11 mouse cellular contexts compared by ENCODE assay signal in the genomic region with DNA sequence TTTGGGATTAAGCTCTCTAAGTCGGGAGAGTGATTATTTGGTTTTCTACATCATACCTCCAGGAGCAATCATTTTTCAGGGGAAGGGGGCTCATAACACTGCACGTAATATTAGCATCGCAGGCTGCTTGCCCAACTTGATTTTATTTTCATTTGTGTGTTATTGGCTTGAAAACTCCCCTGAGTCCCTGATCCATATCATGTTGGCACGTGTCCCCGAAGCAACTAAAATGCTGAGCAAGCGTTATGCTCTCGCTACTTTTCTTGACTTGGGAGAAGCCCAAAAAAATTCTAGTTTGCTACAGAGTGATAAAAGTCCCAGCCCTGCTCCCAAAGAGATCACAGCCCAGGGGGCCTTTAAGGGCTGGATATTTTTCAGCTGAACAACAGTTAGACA.
DNase-seq lines count a peak whose midpoint lies in the region; ATAC-seq and TF ChIP-seq lines count a peak whose summit lies in the region.
"Had no signal": no experiment of that assay in that cellular context is flagged by ENCODE, and none has a peak within 500 bp of the region (broad histone marks: within the 10 kb centered on the region; RNA-seq: fewer than 3 reads in every experiment).

No protein-coding gene starts in this region.

- peaks cover 12% of the 10 kb centered on the region for H3K4me1 ChIP-seq in intestine, embryonic 14.5 days (replicated peaks; ENCODE audit: control insufficient read depth, insufficient read depth, low read length)
- H3K4me1 ChIP-seq in intestine, postnatal 0 days (replicated peaks; ENCODE audit: control insufficient read depth, insufficient read depth, low read length), result no peaks in the 10 kb centered on the region
- H3K4me1 ChIP-seq in midbrain, embryonic 14.5 days (ENCODE audit: control insufficient read depth, insufficient read depth, low read length), result no peaks in the 10 kb centered on the region
- peaks cover 12% of the 10 kb centered on the region for H3K4me1 ChIP-seq in midbrain, embryonic 13.5 days (replicated peaks)
- peaks cover 14% of the 10 kb centered on the region for H3K4me1 ChIP-seq in embryonic facial prominence, embryonic 15.5 days
- peaks cover 9% of the 10 kb centered on the region; the same call in 1 of the 2 replicates for H3K4me1 ChIP-seq in stomach, embryonic 16.5 days (ENCODE audit: control insufficient read depth, insufficient read depth, low read length)
- H3K4me1 ChIP-seq: megakaryocyte, embryonic 14.5 days had no signal

- no peak overlapping the region for H3K4me2 ChIP-seq in intestine, embryonic 14.5 days (ENCODE audit: low read length)
- no peak overlapping the region for H3K4me2 ChIP-seq in intestine, postnatal 0 days (replicated peaks; ENCODE audit: low read depth)
- H3K4me2 ChIP-seq in midbrain, embryonic 14.5 days (ENCODE audit: low read length), result no peak overlapping the region
- H3K4me2 ChIP-seq in midbrain, embryonic 13.5 days (replicated peaks), result no peak overlapping the region
- H3K4me2 ChIP-seq in embryonic facial prominence, embryonic 15.5 days (replicated peaks), result peak overlapping the region; percentile 21
- 0 out of 2 replicates have a peak overlapping the region, but pooled peaks have one; percentile 31 for H3K4me2 ChIP-seq in stomach, embryonic 16.5 days (ENCODE audit: low read depth, low read length)

- no peaks in the 10 kb centered on the region for H3K27me3 ChIP-seq in intestine, embryonic 14.5 days (replicated peaks; ENCODE audit: control insufficient read depth, insufficient read depth, low read length)
- H3K27me3 ChIP-seq in intestine, postnatal 0 days (replicated peaks; ENCODE audit: control insufficient read depth, insufficient read depth, low read length), result no peaks in the 10 kb centered on the region
- H3K27me3 ChIP-seq in midbrain, embryonic 14.5 days (ENCODE audit: control insufficient read depth, insufficient read depth, low read length), result no peaks in the 10 kb centered on the region
- no peaks in the 10 kb centered on the region; the same call in 1 of the 2 replicates for H3K27me3 ChIP-seq in midbrain, embryonic 13.5 days
- H3K27me3 ChIP-seq in embryonic facial prominence, embryonic 15.5 days, result no peaks in the 10 kb centered on the region
- H3K27me3 ChIP-seq in stomach, embryonic 16.5 days (ENCODE audit: control insufficient read depth, insufficient read depth, low read length), result no peaks in the 10 kb centered on the region
- H3K27me3 ChIP-seq: megakaryocyte, embryonic 14.5 days had no signal

- H3K4me3 ChIP-seq in intestine, embryonic 14.5 days (ENCODE audit: low read depth, low read length), result no peak overlapping the region
- H3K4me3 ChIP-seq in intestine, postnatal 0 days (ENCODE audit: low read depth, low read length), result no peak overlapping the region
- no peak overlapping the region for H3K4me3 ChIP-seq in midbrain, embryonic 14.5 days (replicated peaks; ENCODE audit: low read depth, low read length)
- H3K4me3 ChIP-seq in midbrain, embryonic 13.5 days (replicated peaks), result no peak overlapping the region
- no peak overlapping the region for H3K4me3 ChIP-seq in embryonic facial prominence, embryonic 15.5 days (replicated peaks)
- no peak overlapping the region for H3K4me3 ChIP-seq in stomach, embryonic 16.5 days (replicated peaks; ENCODE audit: low read length)
- H3K4me3 ChIP-seq: megakaryocyte, embryonic 14.5 days had no signal

- DNase-seq in intestine, embryonic 14.5 days (ENCODE audit: low spot score), result no peak
- DNase-seq in midbrain, embryonic 14.5 days, result peak; percentile 22
- DNase-seq in layer of hippocampus, adult 18-20 months (ENCODE audit: low spot score in 2 of 2), result no peak
- no peak for DNase-seq in frontal cortex, postnatal 25 days (ENCODE audit: low spot score in 2 of 2)
- DNase-seq: cerebellum, postnatal 36 days had no signal

- no peak for ATAC-seq in intestine, embryonic 14.5 days (replicated peaks; ENCODE audit: low FRiP score, low TSS enrichment, low read depth)
- ATAC-seq in intestine, postnatal 0 days, result no peak
- ATAC-seq in midbrain, embryonic 14.5 days (ENCODE audit: low FRiP score, low TSS enrichment), result no peak
- ATAC-seq in midbrain, embryonic 13.5 days, result no peak
- ATAC-seq in embryonic facial prominence, embryonic 15.5 days (ENCODE audit: insufficient number of reproducible peaks, low FRiP score, low TSS enrichment, low read depth), result peak; percentile 60; the same call in 1 of the 2 replicates
- ATAC-seq in stomach, embryonic 16.5 days (ENCODE audit: insufficient read depth, low FRiP score), result peak; percentile 45; the same call in 1 of the 2 replicates
- ATAC-seq: hindbrain, embryonic 16.5 days had no signal

- H3K9ac ChIP-seq in intestine, embryonic 14.5 days (ENCODE audit: low read length), result no peak overlapping the region
- H3K9ac ChIP-seq in intestine, postnatal 0 days (ENCODE audit: low read depth, low read length), result no peak overlapping the region
- no peak overlapping the region for H3K9ac ChIP-seq in midbrain, embryonic 14.5 days (replicated peaks; ENCODE audit: low read length)
- no peak overlapping the region for H3K9ac ChIP-seq in midbrain, embryonic 13.5 days (replicated peaks)
- no peak overlapping the region for H3K9ac ChIP-seq in embryonic facial prominence, embryonic 15.5 days
- H3K9ac ChIP-seq in stomach, embryonic 16.5 days (ENCODE audit: low read length), result no peak overlapping the region

- WGBS in intestine, embryonic 14.5 days, result 49% methylated on average over 7 of the region's 7 CpGs
- WGBS in intestine, postnatal 0 days, result 59% methylated on average over 7 of the region's 7 CpGs
- WGBS in midbrain, embryonic 14.5 days, result 56% methylated on average over 7 of the region's 7 CpGs
- WGBS in midbrain, embryonic 13.5 days, result 65% methylated on average over 7 of the region's 7 CpGs
- 24% methylated on average over 7 of the region's 7 CpGs for WGBS in embryonic facial prominence, embryonic 15.5 days
- WGBS in stomach, embryonic 16.5 days, result 36% methylated on average over 7 of the region's 7 CpGs

- H3K9me3 ChIP-seq in intestine, embryonic 14.5 days (ENCODE audit: control insufficient read depth, low read length), result peaks cover 4% of the 10 kb centered on the region; the same call in 1 of the 2 replicates
- H3K9me3 ChIP-seq in intestine, postnatal 0 days (ENCODE audit: control insufficient read depth), result no peaks in the 10 kb centered on the region
- H3K9me3 ChIP-seq in midbrain, embryonic 14.5 days (ENCODE audit: control insufficient read depth, low read length), result peaks cover 3% of the 10 kb centered on the region; the same call in 1 of the 2 replicates
- peaks cover 16% of the 10 kb centered on the region; the same call in 1 of the 2 replicates for H3K9me3 ChIP-seq in midbrain, embryonic 13.5 days
- H3K9me3 ChIP-seq in embryonic facial prominence, embryonic 15.5 days (replicated peaks), result no peaks in the 10 kb centered on the region
- H3K9me3 ChIP-seq in stomach, embryonic 16.5 days (replicated peaks; ENCODE audit: control insufficient read depth, low read length), result 0 out of 2 replicates have a peak, but pooled peaks cover 3% of the 10 kb centered on the region

- peak overlapping the region; percentile 39 for H3K27ac ChIP-seq in intestine, embryonic 14.5 days (ENCODE audit: low read depth)
- H3K27ac ChIP-seq in intestine, postnatal 0 days (ENCODE audit: low read depth, low read length), result no peak overlapping the region
- H3K27ac ChIP-seq in midbrain, embryonic 14.5 days (replicated peaks; ENCODE audit: low read depth, low read length), result no peak overlapping the region
- H3K27ac ChIP-seq in midbrain, embryonic 13.5 days, result no peak overlapping the region
- H3K27ac ChIP-seq in embryonic facial prominence, embryonic 15.5 days (replicated peaks), result peak overlapping the region; percentile 65; the same call in 1 of the 2 replicates
- peak overlapping the region; percentile 88 for H3K27ac ChIP-seq in stomach, embryonic 16.5 days (ENCODE audit: low read length)

- H3K36me3 ChIP-seq in intestine, embryonic 14.5 days (ENCODE audit: control insufficient read depth, insufficient read depth, low read length), result no peaks in the 10 kb centered on the region
- no peaks in the 10 kb centered on the region for H3K36me3 ChIP-seq in intestine, postnatal 0 days (ENCODE audit: control insufficient read depth, insufficient read depth)
- H3K36me3 ChIP-seq in midbrain, embryonic 14.5 days (ENCODE audit: control insufficient read depth, insufficient read depth, low read length), result no peaks in the 10 kb centered on the region
- H3K36me3 ChIP-seq in midbrain, embryonic 13.5 days, result no peaks in the 10 kb centered on the region
- no peaks in the 10 kb centered on the region for H3K36me3 ChIP-seq in embryonic facial prominence, embryonic 15.5 days
- no peaks in the 10 kb centered on the region for H3K36me3 ChIP-seq in stomach, embryonic 16.5 days (ENCODE audit: control insufficient read depth, insufficient read depth, low read length)

- no peak for TF ChIP-seq CTCF in intestine, postnatal 0 days (IDR thresholded peaks at IDR 0.05; ENCODE audit: low read depth)

Comparison
In these comparisons a context has a peak if more than half of its experiments do, and no peak if none do; other contexts are left out.
1. H3K27ac ChIP-seq: peak in intestine, embryonic 14.5 days (single experiment), embryonic facial prominence, embryonic 15.5 days (single experiment) and stomach, embryonic 16.5 days (single experiment); none in intestine, postnatal 0 days (single experiment), midbrain, embryonic 14.5 days (single experiment) and midbrain, embryonic 13.5 days (single experiment).
2. ATAC-seq: peak in embryonic facial prominence, embryonic 15.5 days (single experiment) and stomach, embryonic 16.5 days (single experiment); none in intestine, embryonic 14.5 days (single experiment), intestine, postnatal 0 days (single experiment), midbrain, embryonic 14.5 days (single experiment) and midbrain, embryonic 13.5 days (single experiment).
3. H3K4me2 ChIP-seq: peak in embryonic facial prominence, embryonic 15.5 days (single experiment) and stomach, embryonic 16.5 days (single experiment); none in intestine, embryonic 14.5 days (single experiment), intestine, postnatal 0 days (single experiment), midbrain, embryonic 14.5 days (single experiment) and midbrain, embryonic 13.5 days (single experiment).